16 mouse cellular contexts compared by ENCODE assay signal in the genomic region with DNA sequence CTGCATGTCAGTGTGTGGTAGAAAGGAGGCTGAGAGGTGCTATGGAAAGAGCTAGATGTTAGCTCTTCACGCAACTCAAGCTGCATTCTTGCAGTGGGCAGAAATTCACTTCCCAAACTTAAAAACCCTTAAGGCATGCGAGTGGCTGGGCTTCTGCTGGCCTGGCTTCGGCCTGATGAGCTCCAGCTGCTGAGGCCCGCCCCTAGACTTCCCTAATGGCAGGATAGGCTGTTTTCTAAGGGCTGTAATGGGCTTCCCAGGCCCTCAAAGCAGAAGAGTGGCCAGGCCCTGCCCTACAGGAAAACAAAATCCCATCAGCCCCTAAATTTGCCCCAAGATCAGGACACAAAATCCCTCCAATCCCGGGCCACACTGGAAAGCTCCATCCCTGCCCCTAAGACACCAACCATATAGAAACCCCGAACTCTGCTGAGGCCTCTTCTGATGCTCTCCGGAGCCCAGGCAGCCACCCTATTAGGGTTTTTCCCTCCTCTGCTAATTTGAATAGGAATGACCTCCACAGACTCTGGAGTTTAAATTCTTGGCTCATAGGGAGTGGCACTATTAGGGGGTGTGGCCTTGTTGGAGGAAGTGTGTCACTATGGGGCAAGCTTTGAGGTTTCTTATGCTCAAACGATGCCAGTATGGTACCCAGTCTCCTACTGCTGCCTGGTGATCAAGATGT. TPM values are rescaled to one million over a fixed set of nuclear protein-coding genes. Genes with fewer than 3 reads are reported as not detected.
DNase-seq lines count a peak whose midpoint lies in the region; ATAC-seq and TF ChIP-seq lines count a peak whose summit lies in the region.
"Had no signal": no experiment of that assay in that cellular context is flagged by ENCODE, and none has a peak within 500 bp of the region (broad histone marks: within the 10 kb centered on the region; RNA-seq: fewer than 3 reads in every experiment).

No protein-coding gene starts in this region.

- H3K4me1 ChIP-seq in liver, embryonic 12.5 days, result peaks cover 82% of the 10 kb centered on the region
- H3K4me1 ChIP-seq in liver, postnatal 0 days (ENCODE audit: insufficient read depth), result peaks cover 32% of the 10 kb centered on the region
- H3K4me1 ChIP-seq in thymus, adult 2 months (replicated peaks; ENCODE audit: control insufficient read depth, insufficient read depth, low read length), result peaks cover 2% of the 10 kb centered on the region; the same call in 1 of the 2 replicates

- peak overlapping the region; percentile 39; the same call in 1 of the 2 replicates for H3K27ac ChIP-seq in liver, embryonic 12.5 days
- H3K27ac ChIP-seq in liver, postnatal 0 days (ENCODE audit: low read depth), result no peak overlapping the region
- H3K27ac ChIP-seq in layer of hippocampus, adult 2 months, result no peak overlapping the region
- H3K27ac ChIP-seq in thymus, adult 2 months (ENCODE audit: control insufficient read depth, insufficient read depth, low read length), result no peak overlapping the region
- H3K27ac ChIP-seq: hindbrain, embryonic 15.5 days; macrophage had no signal

- no peak for TF ChIP-seq CTCF in liver, postnatal 0 days (IDR thresholded peaks at IDR 0.05; ENCODE audit: low read depth)
- no peak for TF ChIP-seq CTCF in layer of hippocampus, adult 2 months (conservative IDR thresholded peaks at IDR 0.05)
- TF ChIP-seq CTCF in thymus, adult 2 months (IDR thresholded peaks at IDR 0.05; ENCODE audit: borderline replicate concordance, control insufficient read depth, extremely low read depth, insufficient read depth, low read length, poor library complexity), result no peak

- no peak overlapping the region for H3K4me3 ChIP-seq in liver, embryonic 12.5 days
- no peak overlapping the region for H3K4me3 ChIP-seq in liver, postnatal 0 days (ENCODE audit: low read depth, low read length)
- H3K4me3 ChIP-seq in layer of hippocampus, adult 2 months, result no peak overlapping the region
- no peak overlapping the region for H3K4me3 ChIP-seq in thymus, adult 2 months (ENCODE audit: control insufficient read depth, insufficient read depth, low read length)
- H3K4me3 ChIP-seq: hindbrain, embryonic 15.5 days had no signal

- peak; percentile 62 for DNase-seq in gastrocnemius, postnatal 14 days
- DNase-seq in gastrocnemius, adult 18-20 months (ENCODE audit: low spot score), result no peak
- no peak for DNase-seq in liver, postnatal 0 days
- peak; percentile 73 for DNase-seq in R1 (ENCODE audit: low read depth, low spot score)
- DNase-seq in lung, postnatal 14 days, result peak; percentile 18
- DNase-seq in layer of hippocampus, adult 2 months (ENCODE audit: low spot score in 2 of 2), result no peak
- no peak for DNase-seq in thymus, adult 2 months
- DNase-seq: adrenal gland, postnatal 36 days; cerebellum, adult 11-12 months; right cerebral cortex, postnatal 14 days had no signal

- no peaks in the 10 kb centered on the region for H3K27me3 ChIP-seq in liver, embryonic 12.5 days (replicated peaks)
- H3K27me3 ChIP-seq in liver, postnatal 0 days (ENCODE audit: insufficient read depth, low read length), result no peaks in the 10 kb centered on the region
- H3K27me3 ChIP-seq in thymus, adult 2 months (ENCODE audit: control insufficient read depth, insufficient read depth, low read length), result no peaks in the 10 kb centered on the region
- H3K27me3 ChIP-seq: hindbrain, embryonic 15.5 days had no signal

- peak overlapping the region; percentile 6; the same call in 1 of the 2 replicates for H3K9ac ChIP-seq in liver, embryonic 12.5 days
- H3K9ac ChIP-seq in liver, postnatal 0 days (replicated peaks), result no peak overlapping the region
- H3K9ac ChIP-seq: hindbrain, embryonic 15.5 days had no signal

- no peaks in the 10 kb centered on the region for H3K9me3 ChIP-seq in liver, embryonic 12.5 days (replicated peaks)
- no peaks in the 10 kb centered on the region for H3K9me3 ChIP-seq in liver, postnatal 0 days (ENCODE audit: low read length)
- H3K9me3 ChIP-seq: hindbrain, embryonic 15.5 days had no signal

- intact Hi-C loops in gastrocnemius, postnatal 14 days (cut with DNase I; ENCODE audit: low total_unique reads), result no loop called here

- no peak for TF ChIP-seq EP300 in liver, postnatal 0 days (IDR thresholded peaks at IDR 0.05; ENCODE audit: low read depth)

- H3K4me2 ChIP-seq in liver, embryonic 12.5 days, result no peak overlapping the region
- no peak overlapping the region for H3K4me2 ChIP-seq in liver, postnatal 0 days (ENCODE audit: low read depth, low read length)
- H3K4me2 ChIP-seq: hindbrain, embryonic 15.5 days had no signal

- 65% methylated on average over 8 of the region's 8 CpGs for WGBS in liver, embryonic 12.5 days (ENCODE audit: insufficient replicate concordance)
- 72% methylated on average over 8 of the region's 8 CpGs for WGBS in liver, postnatal 0 days (ENCODE audit: insufficient replicate concordance)
- WGBS in thymus, adult 2 months, result 84% methylated on average over 8 of the region's 8 CpGs

- peaks cover 11% of the 10 kb centered on the region for H3K36me3 ChIP-seq in liver, embryonic 12.5 days
- peaks cover 6% of the 10 kb centered on the region for H3K36me3 ChIP-seq in liver, postnatal 0 days (replicated peaks; ENCODE audit: insufficient read depth, low read length)
- 0 out of 2 replicates have a peak, but pooled peaks cover 3% of the 10 kb centered on the region for H3K36me3 ChIP-seq in thymus, adult 2 months (ENCODE audit: control insufficient read depth, insufficient read depth, low read length)

- no peak for ATAC-seq in liver, embryonic 12.5 days
- no peak for ATAC-seq in liver, postnatal 0 days
- ATAC-seq: forebrain, embryonic 16.5 days had no signal

- TF ChIP-seq POLR2A in thymus, adult 2 months (IDR thresholded peaks at IDR 0.05; ENCODE audit: control insufficient read depth, extremely low read depth, insufficient read depth, low read length, poor library complexity), result no peak

RNA-seq across cellular contexts. Expression of a gene that starts 2.5 kb away (rescaled TPM):
- 1 to 10 TPM; 5.4 to 6.1 TPM for total RNA-seq in gastrocnemius, postnatal 14 days (2021)
- 1 to 10 TPM; 4.1 to 4.5 TPM for total RNA-seq in gastrocnemius, adult 18-20 months (2021)
- 58.9 and 61.4 TPM in 2 replicates for polyA plus RNA-seq in liver, embryonic 12.5 days (2016; fragmentation: Nextera tagmentation; extraction: Ambion mirVana)
- polyA plus RNA-seq in liver, postnatal 0 days (2015; fragmentation: Nextera tagmentation; extraction: Ambion mirVana), result 21.3 and 22.5 TPM in 2 replicates
- 10 to 100 TPM; 17.4 to 19.5 TPM for total RNA-seq in layer of hippocampus, adult 2 months (2021)
- polyA plus RNA-seq in thymus, adult 2 months (2012; rRNA removed), result 171 and 181 TPM in 2 replicates

RNA-seq across cellular contexts. Expression of a gene that starts 9.8 kb away (rescaled TPM):
- 10 to 100 TPM; 65.8 to 69.7 TPM for total RNA-seq in gastrocnemius, postnatal 14 days (2021)
- 10 to 100 TPM; 52.6 to 54.1 TPM for total RNA-seq in gastrocnemius, adult 18-20 months (2021)
- polyA plus RNA-seq in liver, embryonic 12.5 days (2016; fragmentation: Nextera tagmentation; extraction: Ambion mirVana), result 188 and 201 TPM in 2 replicates
- 70.9 and 76.4 TPM in 2 replicates for polyA plus RNA-seq in liver, postnatal 0 days (2015; fragmentation: Nextera tagmentation; extraction: Ambion mirVana)
- total RNA-seq in layer of hippocampus, adult 2 months (2021), result 10 to 100 TPM; 68.9 to 69.5 TPM
- 205 and 212 TPM in 2 replicates for polyA plus RNA-seq in thymus, adult 2 months (2012; rRNA removed)

RNA-seq across cellular contexts. Expression of a gene that starts 23.5 kb away (rescaled TPM):
- under 1 TPM in 1 of 2 experiments, not detected in 1; 0.23 TPM for total RNA-seq in gastrocnemius, postnatal 14 days (2021)
- not detected for total RNA-seq in gastrocnemius, adult 18-20 months (2021)
- 0.41 and 0.55 TPM in 2 replicates for polyA plus RNA-seq in liver, embryonic 12.5 days (2016; fragmentation: Nextera tagmentation; extraction: Ambion mirVana)
- polyA plus RNA-seq in liver, postnatal 0 days (2015; fragmentation: Nextera tagmentation; extraction: Ambion mirVana), result 0.08 and 0.16 TPM in 2 replicates
- total RNA-seq in layer of hippocampus, adult 2 months (2021), result under 1 TPM in 1 of 2 experiments, not detected in 1; 0.39 TPM
- polyA plus RNA-seq in thymus, adult 2 months (2012; rRNA removed), result 0.71 and 1.6 TPM in 2 replicates
- total RNA-seq: neutrophil, adult 5-6 weeks had no signal
- polyA plus RNA-seq: embryonic facial prominence, embryonic 11.5 days; forebrain, embryonic 16.5 days; macrophage had no signal

RNA-seq across cellular contexts. Expression of a gene that starts 37.0 kb away (rescaled TPM):
- total RNA-seq in gastrocnemius, postnatal 14 days (2021), result 100 to 1,000 TPM; 129 to 164 TPM
- 10 to 100 TPM; 74.4 to 86.9 TPM for total RNA-seq in gastrocnemius, adult 18-20 months (2021)
- polyA plus RNA-seq in liver, embryonic 12.5 days (2016; fragmentation: Nextera tagmentation; extraction: Ambion mirVana), result 114 and 122 TPM in 2 replicates
- 125 and 140 TPM in 2 replicates for polyA plus RNA-seq in liver, postnatal 0 days (2015; fragmentation: Nextera tagmentation; extraction: Ambion mirVana)
- 10 to 100 TPM; 86.3 to 89.0 TPM for total RNA-seq in layer of hippocampus, adult 2 months (2021)
- polyA plus RNA-seq in thymus, adult 2 months (2012; rRNA removed), result 35.7 and 52.0 TPM in 2 replicates

RNA-seq across cellular contexts. Expression of a gene that starts 43.5 kb away (rescaled TPM):
- 10 to 100 TPM; 14.4 to 15.8 TPM for total RNA-seq in gastrocnemius, postnatal 14 days (2021)
- 10 to 100 TPM; 10.3 to 10.8 TPM for total RNA-seq in gastrocnemius, adult 18-20 months (2021)
- polyA plus RNA-seq in liver, embryonic 12.5 days (2016; fragmentation: Nextera tagmentation; extraction: Ambion mirVana), result 3.0 and 3.2 TPM in 2 replicates
- polyA plus RNA-seq in liver, postnatal 0 days (2015; fragmentation: Nextera tagmentation; extraction: Ambion mirVana), result 0.92 and 1.3 TPM in 2 replicates
- total RNA-seq in layer of hippocampus, adult 2 months (2021), result 10 to 100 TPM; 31.4 to 35.3 TPM
- polyA plus RNA-seq in thymus, adult 2 months (2012; rRNA removed), result 46.1 and 47.3 TPM in 2 replicates

Comparison
In these comparisons a context has a peak if more than half of its experiments do, and no peak if none do; other contexts are left out.
1. DNase-seq: peak in gastrocnemius, postnatal 14 days (single experiment), R1 (single experiment) and lung, postnatal 14 days (single experiment); none in gastrocnemius, adult 18-20 months (single experiment), liver, postnatal 0 days (single experiment), layer of hippocampus, adult 2 months (0 of 2) and thymus, adult 2 months (single experiment).